Mouse (Mus musculus) C2C12 (cell line): Measurements from ENCODE around the gene Zfp493. TPM values are rescaled to one million over a fixed set of nuclear protein-coding genes. Genes with fewer than 3 reads are reported as not detected.
"Not testable (repeated sequence)": the region's sequence is repeated elsewhere in the genome, so short reads cannot be mapped to it uniquely, and the experiment has no call there.

Experiments used
- H3K27me3 ChIP-seq: one replicate; pipeline ENCODE4 v1.6.1; 2011; ENCODE audit not compliant: control insufficient read depth, insufficient read depth, insufficient read length
- H3K36me3 ChIP-seq: one replicate; pipeline ENCODE4 v1.6.1; 2011; ENCODE audit not compliant: control insufficient read depth, insufficient read depth
- H3K4me3 ChIP-seq: one replicate; pipeline ENCODE4 v1.5.1; 2011; ENCODE audit warnings: mild to moderate bottlenecking, control low read depth; ENCODE audit not compliant: poor library complexity, insufficient read depth, severe bottlenecking
- H3K79me2 ChIP-seq: one replicate; pipeline ENCODE4 v1.6.1; 2011; ENCODE audit not compliant: control insufficient read depth, insufficient read depth
- H3K79me3 ChIP-seq: one replicate; pipeline ENCODE4 v1.6.1; 2011; ENCODE audit warnings: low read depth, control low read depth
- H3ac ChIP-seq: one replicate; pipeline ENCODE3; 2011; ENCODE audit warnings: low read depth; ENCODE audit not compliant: control insufficient read depth, insufficient read length
- CEBPB ChIP-seq: IDR thresholded peaks from one replicate; pipeline ENCODE4 v1.6.1; 2011; ENCODE audit warnings: low read depth, mild to moderate bottlenecking, control low read depth, moderate library complexity
- CTCF ChIP-seq: IDR thresholded peaks from one replicate; pipeline ENCODE4 v1.5.1; 2011; ENCODE audit not compliant: control insufficient read depth, insufficient read depth, insufficient read length
- FOSL1 ChIP-seq: IDR thresholded peaks from one replicate; pipeline ENCODE4 v1.8.0; 2011; ENCODE audit warnings: mild to moderate bottlenecking, low read length; ENCODE audit not compliant: poor library complexity, insufficient read depth, severe bottlenecking
- MAX ChIP-seq: IDR thresholded peaks from one replicate; pipeline ENCODE4 v1.6.1; 2011; ENCODE audit warnings: mild to moderate bottlenecking, control low read depth
- MYOD1 ChIP-seq: IDR thresholded peaks from one replicate; pipeline ENCODE4 v1.6.1; 2011; ENCODE audit warnings: low read depth; ENCODE audit not compliant: control insufficient read depth, insufficient read length
- MYOG ChIP-seq: IDR thresholded peaks from one replicate; pipeline ENCODE4 v1.6.1; 2011; ENCODE audit not compliant: control insufficient read depth, insufficient read length; ENCODE audit errors: extremely low read depth
- USF1 ChIP-seq: IDR thresholded peaks from one replicate; pipeline ENCODE4 v1.6.1; 2011; ENCODE audit warnings: low read depth, mild to moderate bottlenecking, control low read depth, moderate library complexity
- polyA plus RNA-seq: library from polyadenylated mRNA; unstranded; fragments of >200 nt; fragmentation: generic; extraction: Trizol; gene quantifications from one replicate; pipeline ENCODE4 v1.2.1, GENCODE M21; 2012; ENCODE audit warnings: missing spikeins

Gene Zfp493
- polyA plus RNA-seq, 1 experiment, result 0.04 TPM

DNA sequence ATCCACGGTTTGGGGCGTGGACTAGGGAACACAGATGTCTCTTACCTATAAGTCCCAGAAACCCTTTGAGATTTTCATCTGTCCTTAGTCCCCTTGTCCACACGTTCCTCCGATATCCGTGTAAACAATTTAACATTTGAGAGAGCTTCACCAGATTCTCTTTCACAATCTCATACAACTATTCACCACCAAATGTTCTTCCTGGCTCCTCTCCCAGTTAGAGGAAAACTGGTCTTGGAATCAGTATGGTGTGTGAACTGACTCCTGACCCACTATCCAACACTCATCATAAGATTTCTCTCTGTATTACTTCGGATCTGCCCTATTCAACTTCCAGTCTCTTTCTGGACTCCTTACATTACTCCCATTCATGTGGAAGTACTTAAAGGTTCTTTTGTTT lies 23.7 kb upstream of the Zfp493 start:
- TF ChIP-seq MYOD1 (no peak), MYOG (no peak), FOSL1 (no peak)
- Histone ChIP-seq H3ac (no peak overlapping the region), H3K79me3 (no peaks in the 10 kb centered on the region), H3K4me3 (no peak overlapping the region), H3K27me3 (no peaks in the 10 kb centered on the region), H3K36me3 (no peaks in the 10 kb centered on the region), H3K79me2 (no peaks in the 10 kb centered on the region)

DNA sequence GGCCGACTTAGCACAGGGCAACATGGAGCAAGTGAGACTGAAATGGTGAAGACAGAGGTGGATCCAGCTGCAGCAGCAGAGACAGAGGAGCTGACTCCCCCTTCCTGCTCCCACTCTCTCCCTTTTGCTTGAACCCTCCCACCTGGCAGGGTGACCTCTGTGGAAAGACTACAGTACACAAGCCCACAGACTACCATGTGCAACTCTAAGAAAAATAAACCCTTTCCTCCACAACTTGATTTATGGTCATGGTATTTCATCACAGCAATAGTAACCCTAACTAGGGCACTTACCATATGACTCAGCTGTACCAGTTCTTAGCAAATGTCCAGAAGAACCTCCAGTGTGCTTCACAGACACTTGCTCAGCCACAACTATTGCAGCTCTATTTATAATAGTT lies 19.5 kb upstream of the Zfp493 start:
- no peak for TF ChIP-seq FOSL1
- no peak for TF ChIP-seq MAX
- no peak for TF ChIP-seq CTCF
- TF ChIP-seq MYOG, result no peak
- TF ChIP-seq MYOD1, result no peak
- no peak for TF ChIP-seq USF1
- no peak for TF ChIP-seq CEBPB
- no peaks in the 10 kb centered on the region for H3K27me3 ChIP-seq
- H3K79me2 ChIP-seq, result no peaks in the 10 kb centered on the region
- no peak overlapping the region for H3K4me3 ChIP-seq
- H3ac ChIP-seq, result no peak overlapping the region
- H3K79me3 ChIP-seq, result no peaks in the 10 kb centered on the region
- H3K36me3 ChIP-seq, result no peaks in the 10 kb centered on the region

DNA sequence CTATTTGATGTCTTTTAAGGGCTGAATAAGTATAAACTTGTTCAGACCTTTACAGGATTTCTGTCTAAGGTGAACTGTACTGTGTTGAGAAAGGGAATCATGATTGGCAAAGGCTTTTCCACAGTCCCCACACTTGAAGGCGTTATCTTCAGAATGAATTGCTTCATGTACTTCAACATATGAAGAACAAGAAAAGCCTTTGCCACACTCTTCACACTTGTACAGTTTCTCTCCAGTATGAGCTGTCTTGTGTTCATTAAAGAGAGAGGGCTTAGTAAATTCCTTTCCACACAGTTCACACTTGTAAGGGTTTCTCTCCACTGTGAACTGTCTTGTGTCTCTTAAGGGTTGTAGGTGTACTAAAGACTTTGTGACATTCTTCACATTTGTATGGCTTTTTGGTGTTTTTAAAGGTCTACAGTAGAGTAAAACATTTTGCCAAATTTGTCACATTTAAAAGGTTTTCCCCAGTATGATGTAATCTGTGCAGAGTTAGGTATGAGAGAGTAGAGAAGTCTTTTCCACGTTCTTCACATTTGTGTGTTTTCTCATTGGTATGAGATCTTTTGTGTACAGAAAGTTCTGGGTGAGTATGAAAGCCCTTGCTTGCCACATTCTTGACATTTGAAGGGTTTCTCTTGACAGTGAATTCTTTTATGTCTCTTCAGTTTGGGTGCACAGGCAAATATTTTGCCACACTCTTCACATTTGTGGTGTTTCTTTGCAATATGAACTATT lies 16.3 kb upstream of the Zfp493 start:
- Histone ChIP-seq H3K79me2 (no peaks in the 10 kb centered on the region), H3ac (no peak overlapping the region), H3K27me3 (no peaks in the 10 kb centered on the region), H3K4me3 (no peak overlapping the region), H3K79me3 (no peaks in the 10 kb centered on the region), H3K36me3 (no peaks in the 10 kb centered on the region)
- TF ChIP-seq USF1, result no peak
- TF ChIP-seq CTCF, result no peak
- TF ChIP-seq MYOD1, result no peak
- TF ChIP-seq FOSL1, result no peak
- TF ChIP-seq MYOG, result no peak
- no peak for TF ChIP-seq CEBPB
- TF ChIP-seq MAX, result no peak

DNA sequence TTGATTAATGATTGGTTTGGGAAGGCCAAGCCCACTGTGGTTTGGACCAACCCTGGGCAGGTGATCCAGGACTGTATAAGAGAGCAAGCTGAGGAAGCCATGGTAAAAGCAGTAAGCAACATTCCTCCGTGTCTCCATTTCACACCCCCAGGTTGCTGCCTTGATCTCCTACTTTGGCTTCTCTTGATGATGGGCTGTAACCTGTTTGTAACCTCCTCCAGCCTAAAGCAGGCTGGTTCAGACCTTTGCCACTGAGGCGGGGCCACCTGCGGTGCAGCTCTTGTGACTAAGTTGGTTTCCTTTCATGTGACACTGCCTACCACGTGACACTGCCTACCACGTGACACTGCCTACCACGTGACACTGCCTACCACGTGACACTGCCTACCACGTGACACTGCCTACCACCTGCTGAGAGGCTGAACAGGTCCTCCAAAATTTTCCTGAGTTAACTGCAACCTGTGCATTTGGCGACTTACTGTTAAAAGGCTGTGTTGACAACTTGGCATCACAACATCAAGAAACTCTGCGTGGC lies 12.5 kb downstream of the Zfp493 start:
- H3K79me2 ChIP-seq, result no peaks in the 10 kb centered on the region
- H3K4me3 ChIP-seq, result no peak overlapping the region
- no peaks in the 10 kb centered on the region for H3K27me3 ChIP-seq
- TF ChIP-seq CTCF (no peak), FOSL1 (no peak), MYOG (no peak), MYOD1 (no peak), MAX (no peak)
- H3ac ChIP-seq, result no peak overlapping the region
- no peaks in the 10 kb centered on the region for H3K79me3 ChIP-seq
- no peaks in the 10 kb centered on the region for H3K36me3 ChIP-seq

DNA sequence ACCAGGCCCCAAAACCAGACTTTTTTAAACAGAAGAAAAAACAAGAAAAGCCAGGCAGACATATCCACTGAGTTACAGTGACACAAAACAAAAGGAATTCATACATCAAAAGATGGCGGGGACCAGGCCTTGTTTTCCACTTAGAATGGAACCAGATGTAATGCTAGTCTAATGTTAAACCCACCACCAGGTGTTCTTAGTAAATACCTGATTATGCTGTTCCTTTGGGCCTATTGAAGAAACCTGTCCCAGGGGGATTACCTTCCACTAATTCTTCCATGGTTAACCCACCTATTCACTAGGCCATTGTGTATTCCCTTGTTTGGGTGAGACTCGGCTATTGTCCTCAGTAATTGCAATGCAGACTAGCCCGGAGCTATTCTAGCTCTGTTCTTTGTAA lies 19.1 kb downstream of the Zfp493 start:
- Histone ChIP-seq H3K36me3 (no peaks in the 10 kb centered on the region), H3K79me2 (no peaks in the 10 kb centered on the region), H3K27me3 (no peaks in the 10 kb centered on the region), H3K4me3 (no peak overlapping the region), H3ac (no peak overlapping the region), H3K79me3 (no peaks in the 10 kb centered on the region)
- no peak for TF ChIP-seq USF1

DNA sequence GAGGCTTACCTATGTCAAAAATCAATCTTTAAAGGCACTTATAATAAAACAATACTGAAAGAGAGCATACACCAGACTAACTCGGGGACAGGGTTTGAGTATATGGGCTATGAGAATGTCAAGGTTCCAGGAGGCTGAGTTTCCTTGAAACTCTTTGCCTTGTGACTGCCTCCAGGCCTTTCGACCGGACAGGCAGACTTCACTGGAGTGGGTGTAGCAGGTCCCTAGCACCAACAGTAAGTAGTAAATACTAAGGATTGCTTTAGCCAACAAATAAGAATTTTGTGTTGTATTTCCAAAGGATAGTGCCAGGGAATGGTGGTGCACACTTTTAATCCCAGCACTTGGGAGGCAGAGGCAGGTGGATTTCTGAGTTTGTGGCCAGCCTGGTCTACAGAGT lies 19.7 kb downstream of the Zfp493 start:
- not testable (repeated sequence) for H3ac ChIP-seq, H3K79me2 ChIP-seq, H3K27me3 ChIP-seq, H3K79me3 ChIP-seq, H3K36me3 ChIP-seq, H3K4me3 ChIP-seq
